Mouse (Mus musculus) gastrocnemius, postnatal 10 days (tissue): ENCODE data around the gene Gm10188. TPM values are rescaled to one million over a fixed set of nuclear protein-coding genes. Genes with fewer than 3 reads are reported as not detected.

ENCODE experiments used
- DNase-seq: peaks from one replicate; pipeline ENCODE4 v3.0.0; 2021; ENCODE audit warnings: mixed read lengths
- total RNA-seq, 2 experiments: library from RNA; stranded (reverse); gene quantifications; 2 replicates each; pipeline ENCODE4 v1.2.3; 2021

The Gm10188 gene
- total RNA-seq, 2 experiments from 2014 or later: not detected

GRCm38 (mm10) chr1:132226297-132227080 lies 3.1 kb downstream of the Gm10188 start:
- no peak for DNase-seq

- no peak for DNase-seq
Observed at GRCm38 (mm10) chr1:132222166-132222565, 7.4 kb downstream of the Gm10188 start.

- DNase-seq: no peak
Observed at GRCm38 (mm10) chr1:132221627-132222026, 7.9 kb downstream of the Gm10188 start.

- no peak for DNase-seq
Observed at GRCm38 (mm10) chr1:132216276-132216675, 13.3 kb downstream of the Gm10188 start.

GRCm38 (mm10) chr1:132213076-132213475 lies 16.5 kb downstream of the Gm10188 start:
- no peak for DNase-seq

- DNase-seq: peak; percentile 66
Observed at GRCm38 (mm10) chr1:132212218-132212617, 17.3 kb downstream of the Gm10188 start.

- no peak for DNase-seq
Observed at GRCm38 (mm10) chr1:132211672-132212071, 17.9 kb downstream of the Gm10188 start.

- no peak for DNase-seq
Observed at GRCm38 (mm10) chr1:132210922-132211321, 18.6 kb downstream of the Gm10188 start.

- no peak for DNase-seq
Observed at GRCm38 (mm10) chr1:132209400-132209799, 20.2 kb downstream of the Gm10188 start.

GRCm38 (mm10) chr1:132208154-132208553 lies 21.4 kb downstream of the Gm10188 start:
- DNase-seq: no peak

GRCm38 (mm10) chr1:132206828-132207227 lies 22.7 kb downstream of the Gm10188 start:
- no peak for DNase-seq

- DNase-seq: no peak
Observed at GRCm38 (mm10) chr1:132205958-132206357, 23.6 kb downstream of the Gm10188 start.

- DNase-seq: no peak
Observed at GRCm38 (mm10) chr1:132202771-132203170, 26.8 kb downstream of the Gm10188 start.

- DNase-seq: no peak
Observed at GRCm38 (mm10) chr1:132201936-132202335, 27.6 kb downstream of the Gm10188 start.

- DNase-seq: no peak
Observed at GRCm38 (mm10) chr1:132201511-132201860, 28.1 kb downstream of the Gm10188 start.

- DNase-seq: no peak
Observed at GRCm38 (mm10) chr1:132200562-132201510, 28.7 kb downstream of the Gm10188 start.

GRCm38 (mm10) chr1:132199934-132200333 lies 29.6 kb downstream of the Gm10188 start:
- no peak for DNase-seq

- DNase-seq: no peak
Observed at GRCm38 (mm10) chr1:132199244-132199643, 30.3 kb downstream of the Gm10188 start.

- no peak for DNase-seq
Observed at GRCm38 (mm10) chr1:132198401-132199071, 31.0 kb downstream of the Gm10188 start.

GRCm38 (mm10) chr1:132197666-132198065 lies 31.9 kb downstream of the Gm10188 start:
- no peak for DNase-seq

- no peak for DNase-seq
Observed at GRCm38 (mm10) chr1:132196337-132196736, 33.2 kb downstream of the Gm10188 start.

- DNase-seq: no peak
Observed at GRCm38 (mm10) chr1:132195681-132196080, 33.9 kb downstream of the Gm10188 start.

GRCm38 (mm10) chr1:132195100-132195499 lies 34.5 kb downstream of the Gm10188 start:
- no peak for DNase-seq
